Mouse (Mus musculus) spleen, adult 10 weeks (tissue): ENCODE measurements around the gene Ctso. TPM values are rescaled to one million over a fixed set of nuclear protein-coding genes. Genes with fewer than 3 reads are reported as not detected.

ENCODE experiments used
- polyA plus RNA-seq: library from polyadenylated mRNA; stranded (reverse); fragments of 350-450 nt; fragmentation: Illumina TruSeq; extraction: RNeasy Lipid Tissue Mini Kit (QIAGEN cat#74804); gene quantifications from one replicate; pipeline ENCODE4 v1.2.3, GENCODE M21; 2015; ENCODE audit warnings: low replicate concordance; ENCODE audit not compliant: insufficient read depth

Ctso gene
- 102 TPM for polyA plus RNA-seq

GRCm38 (mm10) chr3:81932141-81933101 lies at the start of gene Ctso:
Ctso (plus strand) TSS chr3:81932601.

GRCm38 (mm10) chr3:81976102-81976501 lies 43.7 kb downstream of the Ctso start, which contains the start of gene Tdo2:
Tdo2 (minus strand) TSS chr3:81976202.

GRCm38 (mm10) chr3:81981990-81982389 lies 49.6 kb downstream of the Ctso start, which contains the start of gene Asic5:
Asic5 (plus strand) TSS chr3:81982290.

Other genes starting within 250 kb of the Ctso start
- 0.07 TPM for gene Tdo2, start 43.6 kb downstream of the Ctso start, polyA plus RNA-seq
- gene Asic5, start 49.7 kb downstream of the Ctso start, polyA plus RNA-seq: not detected
- gene Gucy1b1, start 142.1 kb downstream of the Ctso start, polyA plus RNA-seq: 13.2 TPM
- 39.5 TPM for gene Gucy1a1, start 213.2 kb downstream of the Ctso start, polyA plus RNA-seq